Mouse (Mus musculus): ENCODE measurements around the gene Dnajc5.
A peak's percentile ranks its signal among the peaks of the same experiment; 100 is the strongest.

The Dnajc5 gene

DNA sequence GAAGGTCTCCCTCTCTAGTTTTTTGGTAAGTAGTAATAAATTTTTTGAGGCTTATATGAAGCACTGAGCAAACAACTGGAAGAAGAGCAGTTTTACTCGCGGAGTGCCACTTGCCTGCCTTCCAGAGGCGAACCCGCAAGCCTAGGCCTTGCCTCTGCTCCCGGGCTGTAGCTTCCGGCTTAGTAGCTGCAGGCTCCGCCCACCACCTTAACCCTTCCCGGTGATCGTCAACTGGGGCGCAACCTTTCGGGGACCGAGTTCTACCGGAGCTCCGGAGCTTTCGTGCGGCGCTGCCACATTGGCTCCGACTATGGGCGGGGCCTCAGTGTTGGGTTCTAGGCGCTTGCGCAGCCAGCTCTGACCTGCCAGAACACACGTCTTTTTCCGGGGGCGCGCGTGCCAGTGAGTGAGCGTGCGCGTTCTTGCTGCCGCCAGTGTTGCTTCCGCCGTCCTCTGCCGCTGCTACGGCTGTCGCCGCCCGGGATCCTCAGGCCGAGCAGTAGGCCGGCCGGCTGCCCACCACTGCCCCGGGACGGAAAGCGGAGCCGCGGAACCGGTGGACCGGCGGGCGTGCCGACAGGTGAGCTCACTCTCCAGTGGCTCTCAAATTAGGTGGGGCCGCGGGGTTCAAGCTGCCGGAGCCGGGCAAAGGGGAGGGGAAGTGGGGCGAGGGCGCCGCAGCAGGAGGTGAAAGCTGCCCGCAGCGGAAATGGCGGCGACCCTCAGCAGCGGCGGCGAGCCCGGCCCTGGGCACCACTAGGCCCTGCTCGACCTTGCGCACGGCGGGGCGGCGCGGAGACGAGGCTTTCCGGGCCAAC lies at the start of gene Dnajc5:
Gene Dnajc5 (plus strand): TSS at position 368 of the 818 bp plus-strand sequence.
- peak; percentile 99 for DNase-seq (ENCODE audit: low read depth, low spot score)

DNA sequence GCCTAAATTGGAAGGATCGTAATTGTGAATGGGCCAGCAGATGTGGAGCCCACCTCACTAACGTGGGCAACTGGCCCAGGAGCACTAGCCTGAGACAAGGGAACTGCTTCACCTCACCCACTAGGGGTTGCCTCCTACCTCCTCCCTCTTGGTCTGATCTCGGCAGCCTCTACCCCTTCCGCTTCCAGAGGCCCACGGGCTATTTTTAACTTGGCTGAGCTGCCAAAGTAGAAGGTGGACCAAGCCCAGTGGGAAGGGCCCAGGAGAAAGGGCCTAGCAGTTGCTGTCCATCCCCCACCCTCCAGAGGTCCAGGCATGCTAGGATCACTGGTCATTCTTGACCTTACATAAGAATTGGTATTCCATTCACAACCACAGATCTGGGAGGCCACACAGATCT lies 49.0 kb upstream of the Dnajc5 start:
- peak; percentile 63 for DNase-seq (ENCODE audit: low read depth, low spot score)

DNA sequence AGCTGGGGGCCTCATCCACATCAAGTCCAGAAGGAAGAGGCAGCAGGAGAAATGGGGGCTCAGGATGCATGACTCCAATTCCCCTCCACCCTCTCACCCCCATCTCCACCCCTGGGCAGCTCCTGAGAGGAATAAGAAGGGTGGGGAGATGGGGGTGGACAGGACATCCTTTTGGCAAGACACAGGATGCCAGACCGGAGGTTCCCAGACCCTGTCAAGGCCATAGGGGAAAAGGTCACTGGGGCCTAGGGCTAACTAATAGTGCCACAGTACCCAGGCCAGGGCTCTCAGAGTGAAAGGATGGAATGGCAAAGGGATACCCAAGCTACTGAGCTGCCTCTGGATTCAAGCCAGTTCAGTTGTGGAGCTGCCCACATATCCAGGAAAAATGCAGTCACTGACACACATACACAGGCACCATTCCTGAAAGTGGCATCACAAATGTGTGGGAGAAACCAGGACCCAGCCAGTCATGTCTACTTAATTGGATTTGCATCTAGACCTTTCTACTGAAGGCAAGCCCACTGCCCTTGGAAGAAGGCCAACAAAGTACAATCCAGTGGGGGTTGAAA lies 47.9 kb upstream of the Dnajc5 start:
- no peak for DNase-seq (ENCODE audit: low read depth, low spot score)

DNA sequence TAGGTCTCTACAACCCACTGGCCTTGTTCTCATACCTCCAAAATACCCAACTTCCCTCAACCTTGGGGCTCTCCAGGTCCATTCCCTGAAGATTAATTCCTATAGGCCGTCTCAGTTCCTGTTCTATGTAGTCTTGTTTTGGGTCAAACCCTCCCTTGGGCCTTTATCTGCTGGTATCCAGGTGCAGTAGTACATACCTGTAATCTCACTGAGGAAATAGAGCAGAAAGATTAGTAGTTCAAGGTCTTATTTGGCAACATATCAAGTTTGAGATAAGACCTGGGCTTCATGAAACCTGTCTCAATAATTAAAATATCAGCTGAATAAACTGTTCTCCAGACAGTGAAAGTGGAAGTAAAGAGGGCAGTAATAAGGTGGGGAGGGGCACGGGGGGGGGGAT lies 37.2 kb upstream of the Dnajc5 start:
- no peak for DNase-seq (ENCODE audit: low read depth, low spot score)

DNA sequence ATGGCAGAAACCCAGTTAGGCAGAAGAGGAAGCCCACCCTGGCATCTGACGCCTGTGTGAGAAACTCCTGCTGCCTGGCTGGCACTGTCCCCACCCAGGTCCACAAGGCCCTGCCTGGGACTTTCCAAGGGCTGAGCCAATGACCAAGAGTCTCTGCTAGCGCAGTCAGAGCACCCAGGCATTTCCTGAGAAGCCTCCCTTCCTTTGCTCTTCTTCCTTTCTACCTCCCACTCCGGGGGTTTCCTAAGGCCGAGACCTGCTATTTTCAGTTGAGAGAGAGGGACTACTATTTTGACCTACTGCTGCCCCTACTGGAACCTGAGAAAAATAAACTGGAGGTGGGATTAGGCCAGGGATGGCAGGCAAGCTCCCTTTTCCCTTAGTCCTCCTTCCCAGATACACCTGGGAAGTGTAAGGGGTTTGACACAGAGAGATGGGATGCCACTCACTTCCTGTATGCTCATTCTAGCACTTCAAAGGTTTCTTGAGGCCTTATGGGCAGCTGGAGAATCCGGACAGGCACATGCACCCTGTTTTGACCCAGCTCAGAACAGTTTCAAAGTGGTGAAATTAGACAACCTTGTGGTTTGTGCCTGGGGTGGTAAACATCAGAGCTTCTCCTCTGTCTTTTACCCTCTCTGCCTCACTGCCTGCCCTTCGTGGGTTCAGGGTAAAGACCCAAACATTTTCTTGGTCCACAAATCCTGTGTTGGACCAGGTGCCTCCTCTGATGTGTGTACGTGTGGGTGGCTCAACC lies 36.5 kb upstream of the Dnajc5 start:
- peak; percentile 41 for DNase-seq (ENCODE audit: low read depth, low spot score)

DNA sequence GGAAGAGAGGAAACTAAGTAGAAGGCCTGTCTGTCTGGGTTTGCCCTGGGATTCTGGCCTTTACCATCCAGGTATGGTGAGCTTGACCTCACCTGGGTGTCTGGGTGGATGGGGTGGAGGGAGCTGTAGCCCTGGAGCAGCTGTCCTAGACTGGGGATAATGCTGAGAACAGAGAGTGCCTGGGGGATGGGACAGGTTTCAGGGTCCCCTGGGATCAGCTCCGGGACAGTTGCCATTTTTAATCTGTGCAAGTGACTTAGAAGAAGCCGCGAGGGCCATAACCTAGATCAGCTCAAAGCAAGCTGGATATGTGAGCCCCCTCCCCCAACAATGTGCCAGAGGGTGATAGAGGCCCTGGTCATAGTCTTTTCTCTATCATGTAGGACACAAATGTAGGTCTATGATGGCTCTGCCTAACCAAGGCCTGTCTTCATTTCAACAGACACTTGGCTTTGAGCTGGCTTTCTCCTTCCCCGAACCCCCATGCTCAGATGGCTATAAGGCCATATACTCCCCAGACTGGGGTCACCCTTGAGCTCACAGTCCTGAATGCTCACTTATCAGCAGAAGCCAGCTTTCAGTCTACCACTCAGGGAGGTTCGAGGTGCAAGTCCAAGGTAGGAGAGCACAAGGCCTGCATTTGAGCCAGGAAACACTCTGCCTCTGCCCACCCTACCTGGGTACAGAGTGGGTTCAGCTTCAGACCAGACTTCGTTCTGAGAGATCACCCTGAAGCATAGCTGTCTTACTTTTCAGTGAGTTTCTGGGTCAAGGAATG lies 35.6 kb upstream of the Dnajc5 start:
- no peak for DNase-seq (ENCODE audit: low read depth, low spot score)

DNA sequence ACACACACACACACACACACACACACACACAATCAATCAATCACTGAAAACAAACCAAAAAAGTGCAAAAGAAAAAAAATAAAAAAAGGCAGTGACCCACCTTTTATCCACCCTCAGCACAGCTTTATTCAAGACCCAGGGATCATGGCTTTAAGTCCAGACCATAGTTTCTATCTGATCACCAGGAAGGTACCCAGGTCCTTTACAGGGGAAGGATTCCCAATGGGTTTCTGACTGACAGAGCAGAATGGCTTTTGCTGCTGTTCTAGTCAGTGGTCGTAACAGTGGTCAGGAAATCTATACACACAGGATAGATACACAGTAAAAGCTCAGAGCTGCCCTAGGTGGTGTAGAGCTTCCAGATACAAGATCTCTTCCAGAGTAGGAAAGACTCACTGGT lies 34.5 kb upstream of the Dnajc5 start:
- DNase-seq (ENCODE audit: low read depth, low spot score), result no peak

DNA sequence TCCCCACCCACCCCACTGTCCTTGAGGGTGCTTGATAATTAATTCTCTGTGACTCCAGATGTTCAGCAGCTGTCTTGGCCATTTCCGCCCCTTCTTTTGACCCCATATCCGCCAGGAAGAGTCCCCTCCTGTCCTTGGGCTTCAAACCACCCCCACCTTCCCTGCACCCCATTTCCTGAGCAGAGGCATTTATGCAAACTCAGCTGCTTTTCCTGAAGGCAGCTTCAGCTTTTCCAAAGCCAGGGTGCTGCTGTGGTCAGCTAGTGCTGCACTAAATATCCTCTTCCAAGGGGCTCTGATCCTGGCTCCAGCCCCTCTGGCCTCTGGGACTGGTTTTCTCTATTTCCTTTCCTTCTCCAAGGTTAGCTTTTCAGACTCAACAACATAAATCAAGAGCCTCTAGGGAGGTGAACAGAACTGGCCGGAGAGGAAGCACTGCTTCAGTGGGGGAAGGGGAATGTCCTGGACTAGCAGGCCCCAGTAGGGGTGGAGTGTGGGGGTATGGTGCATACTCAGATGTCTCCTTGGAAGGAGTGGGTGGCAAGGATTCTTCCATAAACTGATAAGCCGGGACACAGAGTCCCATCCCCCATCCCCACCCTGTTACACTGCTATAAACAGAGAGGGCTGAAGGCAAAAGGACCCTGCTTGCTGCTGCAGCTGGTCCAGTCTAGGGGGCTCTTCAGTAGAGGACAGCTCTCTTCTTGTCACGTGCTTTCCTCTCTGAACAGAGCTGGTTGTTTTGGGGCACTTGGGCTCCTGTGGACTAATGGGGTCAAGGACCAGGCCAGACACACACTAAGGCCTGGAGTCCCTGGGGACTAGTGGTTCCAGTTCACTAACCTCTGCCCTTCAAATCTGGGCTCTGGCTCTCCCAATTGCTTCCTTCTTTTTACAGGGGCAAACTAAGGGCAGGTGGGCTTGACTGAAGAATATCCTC lies 32.7 kb upstream of the Dnajc5 start:
- peak; percentile 62 for DNase-seq (ENCODE audit: low read depth, low spot score)

DNA sequence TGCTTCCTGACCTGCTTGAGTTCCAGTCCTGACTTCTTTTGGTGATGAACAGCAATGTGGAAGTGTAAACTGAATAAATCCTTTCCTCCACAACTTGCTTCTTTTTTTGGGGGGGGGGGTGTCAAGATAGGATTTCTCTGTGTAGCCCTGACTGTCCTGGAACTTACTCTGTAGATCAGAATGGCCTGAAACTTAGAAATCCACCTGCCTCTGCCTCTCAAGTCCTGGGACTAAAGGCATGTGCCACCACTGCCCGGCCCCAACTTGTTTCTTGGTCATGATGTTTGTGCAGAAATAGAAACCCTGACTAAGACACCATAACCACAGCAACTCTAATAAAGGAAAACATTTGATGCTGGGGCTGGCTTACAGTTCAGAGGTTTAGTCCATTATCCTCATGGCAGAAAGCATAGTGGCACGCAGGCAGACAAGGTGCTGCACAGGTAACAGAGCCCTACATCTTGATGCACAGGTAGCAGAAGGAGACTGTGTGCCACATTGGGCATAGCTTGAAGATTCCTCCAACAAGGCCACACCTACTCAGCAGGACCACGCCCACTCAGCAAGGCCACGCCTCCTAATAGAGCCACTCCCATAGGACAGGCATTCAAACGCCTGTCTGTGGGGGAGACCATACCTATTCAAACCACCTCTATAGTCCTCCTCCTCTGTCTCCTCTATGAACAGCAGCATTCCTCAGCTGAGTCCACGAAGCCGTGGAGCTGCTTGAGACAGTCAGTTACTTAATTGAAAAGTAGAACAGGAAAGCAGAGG lies 28.7 kb upstream of the Dnajc5 start:
- no peak for DNase-seq (ENCODE audit: low read depth, low spot score)

DNA sequence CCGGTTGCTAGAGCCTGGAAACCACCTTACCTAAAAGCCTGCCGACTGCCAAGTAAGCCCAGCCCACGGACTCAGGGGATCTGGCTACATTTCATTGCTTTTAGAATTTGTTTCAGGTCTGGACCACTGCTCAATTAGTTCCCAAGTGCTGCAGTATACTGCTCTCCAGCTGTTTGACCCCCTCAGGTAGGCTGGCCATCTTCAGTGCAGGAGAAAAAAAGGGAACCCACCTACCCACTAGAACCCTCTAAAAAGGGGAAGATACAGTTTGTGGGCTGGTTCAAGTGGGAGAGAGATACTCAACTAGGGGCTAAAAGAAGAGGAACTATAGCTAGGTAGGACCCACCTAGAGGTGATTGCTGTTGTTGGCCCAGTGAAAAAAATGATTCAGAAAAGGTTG lies 28.1 kb upstream of the Dnajc5 start:
- DNase-seq (ENCODE audit: low read depth, low spot score), result no peak

DNA sequence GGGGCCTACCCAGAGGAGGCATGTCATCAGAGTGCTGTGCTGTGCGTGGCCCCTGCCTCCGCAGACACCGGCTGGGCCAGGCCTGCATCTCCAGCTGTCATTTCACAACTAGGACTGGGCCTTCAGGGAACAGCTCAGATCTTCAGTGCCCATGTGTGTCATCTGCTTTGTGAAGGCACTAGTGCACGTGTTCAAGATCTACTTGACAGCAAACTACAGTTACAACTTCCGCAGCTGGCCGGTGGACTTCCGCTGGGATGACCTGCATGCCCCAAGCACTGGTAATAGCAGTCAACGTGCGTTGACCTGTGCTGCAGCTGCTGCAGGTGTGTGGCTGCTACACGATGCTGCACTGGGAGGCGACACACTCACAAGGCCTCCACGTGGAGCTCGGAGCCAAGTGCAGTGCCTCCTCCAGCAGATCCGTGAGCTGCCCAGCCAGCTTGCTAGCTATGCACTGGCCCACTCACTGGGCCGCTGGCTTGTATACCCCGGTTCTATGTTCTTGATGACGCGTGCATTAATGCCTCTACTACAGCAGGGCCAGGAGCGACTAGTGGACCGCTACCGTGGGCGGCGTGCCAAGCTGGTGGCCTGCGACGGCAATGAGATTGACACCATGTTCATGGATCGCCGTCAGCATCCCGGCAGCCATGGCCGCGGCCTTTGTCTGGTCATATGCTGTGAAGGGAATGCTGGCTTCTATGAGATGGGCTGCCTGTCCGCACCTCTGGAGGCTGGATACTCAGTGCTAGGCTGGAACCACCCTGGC lies 26.9 kb upstream of the Dnajc5 start, which contains the start of gene Abhd16b:
Gene Abhd16b (plus strand): TSS at position 51 of the 772 bp plus-strand sequence.
- DNase-seq (ENCODE audit: low read depth, low spot score), result no peak

DNA sequence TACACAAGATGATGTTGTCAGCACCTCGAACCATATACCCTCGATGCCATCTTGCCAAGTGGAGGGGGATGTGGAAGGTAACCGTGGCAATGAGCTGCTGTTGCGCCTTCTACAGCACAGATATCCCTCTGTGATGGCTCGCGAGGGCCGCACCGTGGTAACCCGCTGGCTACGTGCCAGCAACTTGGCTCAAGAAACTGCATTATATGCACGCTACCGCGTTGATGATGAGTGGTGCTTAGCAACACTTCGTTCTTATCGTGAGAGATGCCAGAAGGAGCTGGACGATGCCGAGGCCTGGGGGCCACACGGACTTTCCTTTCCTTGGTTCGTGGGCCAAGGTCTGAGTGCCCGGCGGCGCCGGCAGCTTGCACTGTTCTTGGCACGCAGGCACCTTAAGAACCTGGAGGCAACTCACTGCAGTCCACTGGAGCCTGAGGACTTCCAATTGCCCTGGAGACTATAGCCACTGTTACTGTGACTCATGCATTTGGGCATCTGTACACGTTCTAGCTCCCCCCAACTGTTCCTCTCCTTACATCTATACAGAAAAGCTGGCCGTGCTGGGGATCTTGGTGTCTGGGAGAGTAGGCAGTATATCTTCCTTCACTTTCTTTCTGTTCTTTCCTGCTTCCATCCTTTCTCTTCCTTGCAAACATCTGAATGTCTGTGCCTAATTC lies 25.9 kb upstream of the Dnajc5 start:
- DNase-seq (ENCODE audit: low read depth, low spot score), result peak; percentile 81

DNA sequence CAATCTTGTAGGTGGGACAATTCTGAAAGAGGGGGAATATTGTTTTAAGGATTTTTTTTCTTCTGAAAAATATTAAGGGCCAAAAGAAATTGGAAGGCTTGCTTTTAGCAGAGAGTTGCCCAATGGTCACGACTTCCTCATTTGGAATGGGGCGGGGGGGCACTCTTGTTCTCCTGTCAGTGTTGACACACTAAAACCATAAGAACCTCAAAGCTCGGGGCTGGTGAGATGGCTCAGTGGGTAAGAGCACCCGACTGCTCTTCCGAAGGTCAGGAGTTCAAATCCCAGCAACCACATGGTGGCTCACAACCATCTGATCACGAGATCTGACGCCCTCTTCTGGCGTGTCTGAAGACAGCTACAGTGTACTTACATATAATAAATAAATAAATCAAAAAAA lies 24.4 kb upstream of the Dnajc5 start:
- peak; percentile 41 for DNase-seq (ENCODE audit: low read depth, low spot score)

DNA sequence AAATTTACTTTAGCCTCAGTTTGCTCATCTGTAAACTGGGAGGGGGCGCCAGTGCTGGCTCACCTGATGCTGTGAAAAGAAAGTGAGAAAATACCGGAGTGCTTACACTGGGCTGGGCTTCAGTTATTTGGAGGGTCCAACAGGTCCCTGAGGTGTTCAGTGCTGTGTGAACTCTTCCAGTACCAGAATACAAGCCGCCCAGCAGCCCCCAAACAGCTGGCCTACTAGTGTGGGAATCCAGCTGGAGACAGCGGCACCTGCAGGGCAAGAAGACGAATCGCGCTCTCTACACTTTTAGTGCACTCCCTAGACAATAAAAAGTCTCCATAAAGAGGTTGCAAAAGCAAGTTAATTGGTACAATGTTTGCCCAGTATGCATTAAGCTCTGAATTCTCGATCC lies 24.0 kb upstream of the Dnajc5 start:
- DNase-seq (ENCODE audit: low read depth, low spot score), result peak; percentile 84

DNA sequence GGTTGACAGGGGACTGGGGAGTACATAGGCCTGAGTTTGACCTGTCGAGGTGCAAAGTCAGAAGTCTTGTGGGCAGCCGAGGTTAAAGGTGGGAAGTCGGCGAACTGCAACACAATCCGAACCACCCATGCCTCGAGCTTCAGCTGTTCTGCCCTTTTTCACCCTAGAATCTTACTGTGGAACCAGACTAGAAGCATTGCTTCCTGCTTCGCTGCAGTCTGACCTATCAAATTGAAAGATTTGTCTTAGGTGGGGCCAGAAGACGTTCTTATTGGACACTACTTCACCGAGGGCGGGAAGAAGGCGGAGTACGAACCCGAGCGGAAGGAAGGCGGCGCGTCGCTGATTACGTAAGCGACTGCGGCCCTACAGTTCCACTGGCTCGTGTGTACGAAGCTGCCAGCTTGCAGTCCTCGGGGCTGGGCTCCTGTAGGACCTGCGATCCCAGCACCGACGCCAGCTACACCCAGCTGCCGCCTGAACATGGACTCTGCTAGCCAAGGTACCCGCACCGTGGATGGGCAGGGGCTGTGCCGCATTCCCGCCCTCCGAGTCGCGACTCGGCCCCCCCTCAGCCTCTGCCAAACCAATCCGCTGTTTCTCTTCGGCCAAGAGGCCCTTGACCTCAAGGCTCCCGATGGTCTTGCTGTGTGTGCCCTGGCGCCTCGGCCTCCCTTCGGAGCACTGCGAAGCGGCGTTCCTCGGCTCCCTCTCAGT lies 23.3 kb upstream of the Dnajc5 start, which contains the start of gene Tpd52l2:
Gene Tpd52l2 (plus strand): TSS at position 312 of the 717 bp plus-strand sequence.
- peak; percentile 100 for DNase-seq (ENCODE audit: low read depth, low spot score)

DNA sequence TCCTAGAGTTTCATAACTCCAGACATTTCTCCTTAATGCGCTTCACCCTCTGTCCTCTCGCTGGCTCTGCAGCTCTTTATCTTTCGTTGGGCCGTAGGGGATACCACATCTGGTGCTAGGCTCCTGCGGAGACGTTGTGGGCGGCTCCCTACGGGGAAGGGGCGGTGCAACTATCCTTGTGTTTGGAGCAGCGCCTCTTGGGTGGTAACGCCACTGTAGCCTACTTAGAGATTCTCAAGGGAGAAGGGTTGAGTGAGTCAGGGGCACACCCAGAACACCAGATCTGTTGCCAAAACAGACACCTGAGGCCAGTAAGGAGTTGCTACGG lies 22.8 kb upstream of the Dnajc5 start:
- peak; percentile 96 for DNase-seq (ENCODE audit: low read depth, low spot score)

DNA sequence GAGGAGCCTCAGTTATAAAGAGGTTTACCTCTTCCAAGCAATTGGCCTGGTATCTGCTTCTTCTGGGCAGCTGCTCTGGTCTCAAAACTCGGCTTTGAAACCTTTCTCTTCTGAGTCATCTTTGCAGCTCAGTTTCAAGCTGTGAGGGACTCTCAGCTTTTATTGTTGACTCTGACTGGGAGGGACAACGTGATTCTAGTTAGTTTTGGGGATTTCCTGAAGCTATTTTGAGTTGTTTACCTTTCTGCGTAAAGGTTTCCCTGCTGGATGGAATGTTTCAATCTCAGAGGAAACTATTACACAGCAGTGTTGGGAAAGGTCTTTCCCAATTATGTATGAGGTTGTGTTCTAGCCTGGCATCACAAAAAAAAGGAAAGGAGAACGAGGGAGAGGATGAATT lies 21.6 kb upstream of the Dnajc5 start:
- DNase-seq (ENCODE audit: low read depth, low spot score), result peak; percentile 60

DNA sequence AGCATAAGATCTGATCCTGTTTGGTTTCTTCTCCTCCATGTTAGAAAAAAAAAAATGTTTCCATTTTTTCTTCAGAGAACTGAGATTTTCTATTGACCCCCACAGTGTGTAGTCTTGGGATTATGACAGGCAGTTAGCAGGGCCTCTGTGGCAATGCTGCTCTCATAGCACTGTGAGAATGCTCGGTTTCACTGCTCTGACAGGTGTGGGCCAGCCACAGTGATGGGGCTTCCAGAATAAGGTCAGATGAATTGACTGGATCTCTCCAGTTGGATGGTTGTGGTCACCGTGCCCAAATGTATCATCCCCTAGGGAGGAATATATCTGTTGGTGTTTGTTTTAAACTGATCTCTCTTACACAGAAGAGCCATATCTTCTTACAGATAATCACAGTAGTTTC lies 11.1 kb upstream of the Dnajc5 start:
- DNase-seq (ENCODE audit: low read depth, low spot score), result no peak
